Mouse (Mus musculus) forelimb bud, embryonic 11.5 days (tissue): ENCODE results near the gene Tmem200c.
A peak's percentile ranks its signal among the peaks of the same experiment; 100 is the strongest.

Experiments
- DNase-seq: peaks from one replicate; pipeline ENCODE4 v3.0.0-alpha.2; 2012; ENCODE audit warnings: low read depth, low spot score

The Tmem200c gene

DNA sequence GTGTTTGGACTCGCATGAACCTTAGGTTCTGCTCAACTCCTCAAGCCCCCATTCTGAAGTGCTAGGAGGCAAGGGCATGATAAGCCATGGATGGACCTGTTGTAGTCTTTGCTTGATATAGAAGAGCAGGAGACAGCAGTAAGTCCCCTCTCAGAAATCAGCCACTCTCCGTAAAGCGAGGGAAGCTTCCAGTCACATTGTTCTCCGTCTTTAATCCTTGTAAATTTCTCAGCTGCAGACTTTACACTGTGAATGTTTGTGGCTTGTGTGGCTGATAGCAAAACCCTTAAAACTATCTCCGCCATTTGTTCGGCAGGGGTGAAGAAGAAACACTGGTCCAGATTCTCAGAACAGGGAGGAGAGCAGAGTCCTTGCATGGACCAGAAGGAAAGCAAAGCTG, at the start of gene Tmem200c:
TSS of gene Tmem200c (plus strand) at position 301 of the 400 bp plus-strand sequence.
- no peak for DNase-seq

DNA sequence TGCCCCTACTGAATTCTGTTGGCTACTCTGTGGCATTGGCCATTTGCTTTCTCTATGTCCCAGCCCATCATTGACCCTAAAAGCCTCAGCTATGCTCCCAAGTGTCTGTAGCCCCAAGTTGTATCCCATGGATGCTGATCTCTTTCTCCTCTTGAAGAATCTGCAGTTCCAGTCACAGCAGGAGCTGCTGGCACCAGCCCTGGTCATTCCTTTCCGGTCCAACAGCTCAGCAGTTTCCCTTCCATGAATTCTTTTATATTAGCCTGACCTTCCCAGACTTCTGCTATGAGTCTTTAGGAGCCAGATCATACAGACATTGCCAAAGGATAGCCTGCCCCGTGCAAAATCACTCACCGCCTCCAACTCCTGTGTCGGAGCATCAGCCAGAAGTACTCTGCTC, 32.7 kb upstream of the Tmem200c start:
- DNase-seq = no peak

DNA sequence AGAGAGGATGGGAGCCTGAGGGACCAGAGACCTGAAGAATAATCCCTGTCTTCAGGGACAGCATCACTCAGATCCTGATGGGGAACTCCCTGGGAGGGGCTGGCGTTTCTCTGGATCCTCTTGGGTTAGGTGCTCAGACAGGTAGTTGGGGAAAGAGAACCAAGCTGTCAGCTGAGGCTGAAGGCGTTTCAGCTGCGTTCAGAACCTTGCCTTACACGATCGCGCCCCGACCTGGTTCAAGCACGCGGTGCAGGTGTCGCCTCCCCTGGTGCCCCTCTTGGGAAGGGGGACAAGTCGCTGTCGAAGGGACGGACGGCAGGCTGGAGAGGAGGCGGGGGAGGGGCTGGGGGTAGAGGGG, 10.2 kb downstream of the Tmem200c start:
- peak; percentile 14 for DNase-seq

DNA sequence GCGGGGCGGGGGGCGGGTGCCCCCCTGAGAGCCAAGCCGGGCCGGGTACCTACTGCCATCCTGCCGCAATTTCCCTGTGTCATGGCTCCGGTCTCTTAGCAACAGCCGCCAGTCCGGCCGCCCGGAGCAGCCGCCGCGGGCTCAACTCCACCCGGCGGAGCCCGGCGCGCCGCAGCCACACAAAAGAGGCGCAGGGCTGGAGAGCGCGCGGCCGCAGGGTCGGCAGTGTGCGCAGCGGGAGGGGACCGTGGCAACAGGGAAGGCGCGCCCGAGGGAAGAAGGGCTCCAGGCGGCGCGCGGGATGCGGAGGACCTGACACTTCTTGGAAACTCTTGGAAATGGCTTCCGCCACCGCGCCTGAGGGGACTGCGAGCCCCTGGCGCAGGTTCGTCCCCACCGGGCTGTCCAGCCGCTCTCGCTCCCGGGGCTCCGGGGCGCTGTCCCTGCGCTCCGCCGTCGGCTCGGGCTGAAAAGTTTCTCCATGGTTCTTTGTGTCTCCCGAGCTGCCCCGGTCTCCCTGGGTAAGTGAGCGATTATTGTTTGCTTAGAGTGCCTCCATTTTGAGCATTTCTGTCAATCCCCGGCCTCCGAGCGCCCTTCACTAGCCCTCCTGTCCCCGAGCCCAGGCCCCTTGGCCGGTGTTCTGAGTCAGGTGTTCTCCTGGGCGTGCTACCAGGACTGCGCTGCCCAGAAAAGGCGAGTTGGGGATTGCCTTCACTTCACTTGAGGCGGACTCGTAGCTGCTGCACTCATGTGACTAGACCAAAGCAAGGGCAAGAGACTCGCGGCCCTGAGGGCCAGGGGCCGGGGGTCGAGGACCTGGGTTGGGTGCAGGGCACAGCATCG, 10.8 kb downstream of the Tmem200c start:
- peak; percentile 28 for DNase-seq

DNA sequence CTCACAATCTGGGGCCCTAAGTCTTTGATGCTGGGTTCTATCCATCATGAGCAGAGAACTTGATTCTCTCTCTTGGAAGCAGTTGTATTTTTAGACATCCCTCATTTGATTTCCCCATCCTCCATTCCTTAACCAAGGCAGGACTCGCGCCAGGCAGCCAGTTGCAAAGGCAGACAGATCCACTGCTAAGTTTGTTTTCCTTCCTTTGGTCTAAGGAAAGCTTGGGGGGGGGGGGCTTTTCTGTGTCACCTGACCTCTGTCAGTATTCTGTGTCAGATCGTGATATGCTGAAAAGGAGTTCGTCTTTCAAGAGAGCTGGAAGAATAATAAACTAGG, 11.4 kb downstream of the Tmem200c start:
- no peak for DNase-seq

DNA sequence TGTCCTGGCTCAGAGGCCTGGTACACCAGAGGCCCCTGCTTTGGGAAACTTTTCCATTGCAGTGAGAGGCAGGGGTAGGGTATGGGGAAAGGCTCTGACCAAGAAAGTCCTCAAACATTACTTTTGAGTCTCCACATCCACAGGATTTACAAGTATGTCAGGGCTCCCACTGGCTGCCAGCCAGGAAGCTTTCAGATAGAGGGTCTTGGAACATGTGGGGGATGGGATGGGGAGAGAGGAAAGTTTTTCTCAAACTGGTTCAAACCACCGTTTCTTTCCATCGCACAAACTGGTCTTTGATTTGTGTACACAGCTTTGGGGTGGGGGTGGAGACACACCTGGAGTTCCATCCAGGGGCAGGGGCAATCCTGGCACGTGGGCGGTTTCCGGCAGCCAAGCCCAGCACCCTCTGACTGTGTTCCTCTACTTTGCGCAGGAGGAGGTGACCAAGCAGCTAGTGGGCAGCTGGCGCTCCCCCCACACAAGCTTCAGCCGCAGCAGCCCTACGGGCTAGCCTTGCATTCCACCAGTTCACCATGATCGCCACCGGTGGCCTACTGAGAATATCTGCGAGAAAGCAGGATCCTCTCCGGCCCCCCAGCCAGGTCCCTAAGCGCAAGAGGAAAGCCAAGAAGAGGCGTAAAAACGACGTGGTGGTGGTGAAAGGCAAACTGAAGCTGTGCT, 13.6 kb downstream of the Tmem200c start:
- DNase-seq = no peak

DNA sequence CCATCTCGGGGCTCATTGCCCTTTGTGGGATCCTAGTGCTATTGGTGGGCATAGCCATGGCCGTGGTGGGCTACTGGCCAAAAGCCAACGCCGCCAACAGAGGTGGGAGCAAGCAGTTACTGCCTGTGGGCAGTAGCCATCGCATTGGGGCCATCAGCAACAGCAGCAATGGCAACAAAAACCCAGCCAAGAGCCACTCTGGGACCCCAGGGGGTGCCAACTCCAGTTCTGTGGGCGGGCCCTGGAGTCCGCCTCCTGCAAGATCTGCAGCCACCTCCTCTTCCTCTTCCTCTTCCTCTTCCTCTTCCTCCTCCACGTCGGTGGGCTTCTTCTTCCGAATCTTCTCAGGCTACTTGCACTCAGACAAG, 14.1 kb downstream of the Tmem200c start:
- no peak for DNase-seq

DNA sequence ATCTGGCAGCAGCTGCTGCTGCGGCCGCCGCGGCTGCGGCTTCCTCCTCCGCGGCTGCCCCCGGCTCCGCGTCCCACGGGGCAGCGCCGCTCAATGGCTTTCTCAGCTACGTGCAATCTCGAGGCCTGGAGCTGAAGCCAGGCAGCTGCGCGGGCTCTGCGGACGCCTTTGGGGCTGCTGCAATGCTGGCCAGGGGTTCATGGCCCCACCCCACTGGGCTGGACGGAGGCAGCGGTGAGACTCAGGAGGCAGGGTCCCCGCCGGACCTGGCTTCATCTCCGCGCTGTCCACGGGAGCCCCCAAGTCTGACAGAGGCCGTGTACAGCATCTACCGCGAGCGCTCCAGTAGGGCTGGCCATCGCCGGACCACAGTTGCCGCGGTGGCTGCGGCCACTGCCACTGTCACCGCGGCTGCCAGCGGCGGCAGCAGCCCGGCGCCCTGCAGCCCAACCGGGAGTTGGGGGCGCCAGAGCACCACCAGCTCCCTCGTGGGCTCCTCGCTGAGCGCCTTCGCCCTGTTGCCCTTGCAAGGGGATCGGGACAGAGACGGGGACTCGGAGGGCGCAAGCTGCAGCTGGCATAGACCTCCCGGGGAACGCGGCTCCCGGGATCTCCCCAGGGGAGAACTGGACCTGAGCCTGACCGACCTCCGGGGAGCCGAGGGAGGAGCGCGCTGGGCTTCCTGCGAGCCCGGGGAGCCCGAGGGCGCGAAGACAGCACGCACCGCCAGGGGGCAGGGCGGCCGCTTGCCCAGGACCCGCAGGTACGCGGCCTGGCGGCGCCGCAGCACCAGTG, 14.9 kb downstream of the Tmem200c start:
- DNase-seq = peak; percentile 55

DNA sequence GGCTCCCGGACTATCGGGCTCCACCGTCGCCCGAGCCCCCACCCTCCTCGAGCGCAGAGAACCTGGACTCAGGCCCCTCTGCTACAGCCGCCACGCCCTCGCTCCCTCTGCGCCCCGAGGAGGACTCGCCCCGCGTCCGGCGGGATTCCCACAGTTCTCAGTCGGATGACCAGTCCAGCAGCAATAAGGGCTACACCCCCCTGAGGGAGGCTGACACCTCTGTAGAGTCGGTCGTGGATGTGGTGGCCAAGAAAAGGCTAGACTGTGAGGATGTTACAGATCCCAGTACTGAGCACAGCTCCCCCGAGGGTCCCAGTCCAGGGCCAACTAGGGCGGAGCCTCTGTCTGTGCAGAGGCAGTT, 15.4 kb downstream of the Tmem200c start:
- no peak for DNase-seq

DNA sequence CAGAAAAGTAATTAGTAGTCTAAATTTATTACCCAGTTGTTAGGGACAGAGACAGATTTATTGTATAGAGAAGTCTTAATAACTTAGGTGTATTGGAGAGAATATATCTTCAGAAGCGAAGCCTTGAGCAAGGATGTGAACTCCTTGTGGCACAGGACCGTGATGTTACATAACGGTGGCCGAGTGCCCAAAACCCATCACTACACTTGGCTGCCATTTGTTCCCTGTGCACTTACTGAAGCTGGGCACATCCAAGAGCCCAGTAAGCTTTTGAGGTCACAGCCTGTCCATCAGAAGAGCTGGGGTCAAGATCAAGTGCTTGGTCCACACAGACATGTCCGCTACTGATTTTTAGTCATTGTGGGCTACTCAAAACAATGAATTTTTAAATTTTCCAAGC, 19.5 kb downstream of the Tmem200c start:
- no peak for DNase-seq

DNA sequence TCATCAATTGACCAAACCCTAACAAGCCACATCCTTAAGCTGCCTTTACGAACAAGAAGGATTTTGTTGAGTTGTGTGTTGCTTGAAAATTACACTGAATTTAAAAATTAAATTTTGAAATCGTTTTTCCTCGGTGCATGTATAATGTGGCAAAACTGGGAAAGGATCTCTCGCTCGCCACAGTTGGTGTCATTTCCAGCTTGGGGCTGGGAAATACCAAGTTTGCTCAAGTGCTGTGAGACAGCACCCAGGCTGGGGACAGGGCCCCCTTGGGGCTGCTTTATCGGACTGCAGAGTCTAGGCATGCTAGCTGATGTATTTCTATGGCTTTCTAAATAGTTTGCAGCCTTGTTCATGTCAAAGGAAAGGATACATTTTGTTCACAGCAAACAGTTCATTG, 22.3 kb downstream of the Tmem200c start:
- no peak for DNase-seq

DNA sequence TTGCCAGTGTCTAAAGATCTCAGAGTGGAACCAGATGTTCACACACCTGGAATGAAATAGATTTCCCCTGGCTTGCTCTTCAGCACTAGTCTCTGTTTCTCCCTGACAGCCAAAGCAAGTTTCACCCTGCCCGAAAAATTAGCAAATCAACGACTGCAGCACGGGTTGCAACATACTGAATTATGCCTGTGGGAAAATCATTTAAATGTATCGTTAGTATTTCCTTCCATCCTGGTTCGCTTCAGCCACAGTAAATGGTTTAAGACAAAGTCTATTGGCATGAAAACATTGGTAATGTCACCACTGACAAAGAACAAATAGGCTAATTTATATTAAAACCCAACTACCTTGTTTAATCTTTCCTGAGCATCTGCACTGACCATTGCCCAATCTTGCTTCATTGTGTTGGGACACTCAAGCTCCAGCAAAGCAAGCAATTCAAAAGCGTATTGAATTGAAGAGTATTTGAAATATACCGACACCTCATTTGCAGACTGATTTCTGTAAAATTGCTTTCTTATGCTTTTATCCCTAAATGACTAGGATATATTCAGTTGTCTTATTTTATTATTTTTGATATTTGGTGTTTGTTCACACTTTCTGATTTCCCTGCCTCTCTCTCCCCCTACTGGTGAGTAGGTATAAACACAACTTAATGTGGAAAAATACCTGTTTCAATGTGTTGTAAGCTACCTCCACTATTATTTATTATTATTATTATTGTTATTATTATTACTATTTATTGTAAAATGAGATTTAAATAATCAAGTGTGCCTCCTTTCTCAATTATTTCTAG, 25.9 kb downstream of the Tmem200c start:
- DNase-seq = no peak

DNA sequence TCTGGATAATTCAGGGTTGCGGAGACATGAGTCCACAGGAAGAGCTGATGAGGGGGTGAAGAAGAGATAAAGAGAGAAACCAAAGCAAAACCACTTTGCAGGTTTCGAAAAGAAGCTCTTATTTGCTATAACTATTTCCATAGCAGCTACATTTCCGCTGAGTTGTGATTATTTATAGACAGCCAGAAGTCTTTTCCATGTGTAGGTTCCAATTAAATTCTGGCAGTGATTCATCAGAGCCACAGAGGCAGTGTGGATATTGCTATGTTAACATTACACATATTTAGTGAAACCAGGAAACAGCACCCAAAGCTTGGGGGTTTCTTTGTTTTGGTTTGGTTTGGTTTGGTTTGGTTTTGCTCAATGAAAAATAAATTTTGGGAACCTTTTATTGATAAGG, 37.8 kb downstream of the Tmem200c start:
- DNase-seq = no peak

DNA sequence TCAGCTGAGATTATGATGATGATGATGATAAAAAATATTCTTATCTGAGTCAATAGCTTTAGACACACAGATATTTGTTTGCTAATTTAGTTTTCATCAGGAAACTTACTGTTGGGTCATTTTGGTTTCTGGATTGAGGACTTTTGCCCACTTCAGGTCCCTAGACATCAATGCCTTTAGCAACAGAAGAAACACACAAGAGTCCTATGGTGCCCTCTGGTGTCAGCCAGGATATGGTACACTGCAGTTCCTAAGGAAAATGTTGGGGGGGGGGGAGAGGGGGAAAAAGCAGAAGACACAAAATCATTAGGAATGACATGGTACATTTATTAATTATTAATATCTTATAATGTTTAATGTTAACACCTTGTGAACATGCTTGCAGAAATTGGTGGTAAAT, 42.0 kb downstream of the Tmem200c start:
- DNase-seq = peak; percentile 23

DNA sequence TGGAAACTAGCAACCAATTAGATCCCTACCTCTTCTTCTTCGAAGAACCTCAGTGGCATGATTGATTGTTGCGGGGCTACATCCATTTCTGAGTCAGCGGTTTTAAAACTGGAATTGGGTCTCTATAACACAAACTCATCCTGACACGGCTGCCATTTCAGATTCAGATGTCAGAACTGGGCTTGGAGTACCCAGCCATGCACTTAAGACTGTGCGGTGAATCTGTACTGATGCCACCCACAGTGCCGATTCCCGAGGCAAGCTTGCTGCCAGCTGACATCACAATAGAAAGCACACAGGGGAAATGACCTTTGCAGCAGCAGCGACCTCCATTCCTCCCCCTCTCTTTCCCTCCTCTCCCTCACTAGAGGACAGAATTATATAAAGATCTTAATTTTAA, 47.6 kb downstream of the Tmem200c start:
- no peak for DNase-seq

DNA sequence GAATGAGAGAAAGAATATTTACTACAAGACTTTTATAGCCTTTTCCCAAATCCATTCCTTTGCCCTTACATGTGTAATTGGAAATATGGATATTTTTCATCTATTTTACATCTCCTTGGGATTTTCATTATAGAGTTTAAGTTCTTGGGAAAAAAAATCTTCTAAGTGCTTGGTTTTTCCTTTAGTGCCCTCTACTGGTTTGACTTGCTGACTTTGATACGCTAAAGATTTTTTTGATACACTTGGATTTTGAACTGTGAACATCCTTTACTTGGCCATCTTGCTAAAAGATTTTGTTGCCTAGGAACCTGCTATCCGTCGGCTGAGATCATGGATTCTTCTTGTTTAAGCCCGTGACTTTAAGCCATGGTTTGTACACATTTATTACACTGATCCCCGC, 48.8 kb downstream of the Tmem200c start:
- DNase-seq = no peak

DNA sequence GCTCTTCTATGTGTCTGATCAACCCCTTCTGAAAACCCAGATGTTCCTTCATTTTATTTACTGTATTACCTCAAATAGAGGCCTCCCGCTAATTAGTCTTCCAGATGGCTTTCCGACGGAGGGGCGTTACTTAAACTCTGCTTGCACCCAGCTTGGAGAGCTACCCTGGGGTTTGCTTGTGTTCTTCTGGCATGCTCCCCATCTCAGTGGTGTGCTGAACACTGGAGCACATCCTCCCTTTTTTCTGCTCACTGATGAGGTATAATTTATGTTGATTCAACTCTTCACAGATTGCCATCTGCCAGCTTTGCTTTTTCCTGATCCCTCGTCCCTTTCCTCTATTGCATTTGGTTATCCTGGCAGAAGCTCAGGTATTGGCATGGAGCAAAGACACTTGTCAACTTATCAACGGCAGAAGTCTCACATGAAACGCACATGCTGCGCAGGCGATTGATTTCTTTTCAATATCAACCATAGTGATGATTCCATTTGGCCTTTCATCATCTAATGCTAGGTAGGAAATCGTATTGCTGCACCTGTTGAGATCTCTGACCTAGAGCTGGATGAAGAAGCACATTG, 49.6 kb downstream of the Tmem200c start:
- DNase-seq = no peak

DNA sequence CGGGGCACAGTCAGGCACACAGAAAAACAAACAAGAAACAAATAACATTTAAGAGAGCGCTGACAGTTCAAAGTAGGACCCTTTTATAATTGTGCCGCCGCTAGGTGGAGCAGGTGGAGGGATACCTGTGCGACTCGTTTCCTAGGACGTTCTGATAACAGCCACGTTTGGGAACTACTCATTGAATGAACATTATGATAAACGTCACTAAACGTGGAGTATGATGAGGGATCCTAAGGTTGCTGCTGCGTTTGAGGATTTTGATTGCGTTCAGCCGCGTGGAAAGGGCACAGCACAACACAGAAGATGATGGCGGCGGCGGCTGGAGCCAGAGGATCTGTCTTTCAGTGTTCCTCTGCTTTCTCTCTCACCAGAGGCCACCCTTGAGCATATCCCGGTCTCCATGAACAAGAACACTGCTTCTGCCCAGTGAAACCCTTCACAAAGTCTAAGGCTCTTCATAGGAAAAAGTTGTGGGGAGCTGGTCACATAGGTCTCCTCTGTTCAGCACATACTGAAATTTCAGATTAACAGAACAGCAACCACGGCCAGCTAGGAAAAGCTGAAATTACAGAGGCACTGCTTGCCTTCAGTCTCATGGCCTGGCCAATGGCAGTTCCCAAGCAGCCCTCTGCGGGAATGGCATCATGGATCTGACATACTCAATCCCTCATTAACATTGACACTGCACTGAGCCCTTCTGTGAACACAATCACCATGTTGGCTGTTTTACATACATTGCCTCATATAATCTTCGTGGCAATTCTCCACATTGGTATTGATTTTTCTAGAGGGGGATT, 55.5 kb downstream of the Tmem200c start:
- peak; percentile 44 for DNase-seq

DNA sequence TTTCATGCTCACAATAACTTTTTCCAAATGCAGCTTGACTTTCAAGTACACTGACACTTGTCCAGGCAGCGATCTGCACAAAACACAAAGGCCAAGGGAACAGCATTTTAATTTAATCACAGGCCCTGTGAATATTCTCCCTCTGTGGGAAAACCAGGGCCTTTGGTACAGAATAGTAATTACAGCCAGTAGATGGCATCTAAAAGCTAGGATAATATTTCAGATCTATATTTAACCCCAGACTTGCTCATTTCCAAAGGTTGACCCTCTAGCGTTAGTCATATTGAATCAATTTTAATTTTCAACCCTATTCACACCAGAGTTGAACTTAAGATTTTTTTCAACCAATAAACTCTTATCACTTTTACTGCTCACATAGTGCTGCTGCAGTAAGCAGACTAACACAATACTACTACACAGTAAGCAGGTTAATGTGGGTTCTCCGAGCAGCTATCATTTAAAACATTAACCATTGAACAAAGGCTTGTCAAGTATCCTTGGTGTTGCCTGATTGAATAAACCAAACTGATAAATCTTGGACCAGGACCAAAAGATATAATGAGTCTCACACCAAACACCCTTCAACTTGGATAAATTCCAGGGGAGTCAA, 57.2 kb downstream of the Tmem200c start:
- DNase-seq = no peak

DNA sequence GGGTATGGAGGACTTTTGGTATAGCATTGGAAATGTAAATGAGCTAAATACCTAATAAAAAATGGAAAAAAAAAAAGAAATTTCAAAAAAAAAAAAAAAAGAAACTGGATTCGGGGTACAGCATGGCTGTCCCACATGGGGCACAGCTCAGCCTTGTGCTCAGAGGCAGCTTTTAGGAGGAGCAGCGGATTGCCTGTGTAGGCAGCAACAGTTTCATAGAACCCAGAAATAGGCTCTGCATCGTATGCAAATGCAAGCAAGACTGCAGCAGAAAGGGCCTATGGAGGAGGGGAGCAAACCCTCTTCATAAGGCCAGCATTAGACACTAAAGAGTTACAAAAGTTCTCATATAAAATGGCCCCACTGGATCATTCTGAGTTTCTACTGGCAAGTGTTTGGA, 64.2 kb downstream of the Tmem200c start:
- no peak for DNase-seq
